Mouse (Mus musculus) c-Kit-positive CD71-negative TER-119-negative erythroid progenitor cells, embryonic 14.5 days (primary cell): ENCODE results near the gene Spdye4b.
A peak's percentile ranks its signal among the peaks of the same experiment; 100 is the strongest.

ENCODE experiments used
- DNase-seq: peaks from one replicate; pipeline ENCODE4 v3.0.0-alpha.2; 2013; ENCODE audit warnings: low read depth

The Spdye4b gene

GRCm38 (mm10) chr5:143220996-143221395, 40.2 kb downstream of the Spdye4b start:
- DNase-seq = no peak

GRCm38 (mm10) chr5:143222287-143222686, 41.5 kb downstream of the Spdye4b start:
- DNase-seq = no peak

GRCm38 (mm10) chr5:143226790-143227189, 46.0 kb downstream of the Spdye4b start, which contains the start of gene Spdye4a:
Spdye4a (minus strand) TSS chr5:143226890.
- DNase-seq = no peak

- peak; percentile 85 for DNase-seq
Observed at GRCm38 (mm10) chr5:143235028-143235693, 54.3 kb downstream of the Spdye4b start, which contains the start of gene Zfp12. Zfp12 (plus strand) TSS chr5:143235163.

- no peak for DNase-seq
Observed at GRCm38 (mm10) chr5:143236036-143236435, 55.2 kb downstream of the Spdye4b start.

- DNase-seq = no peak
Observed at GRCm38 (mm10) chr5:143244926-143245325, 64.1 kb downstream of the Spdye4b start.

GRCm38 (mm10) chr5:143252039-143252438, 71.2 kb downstream of the Spdye4b start:
- DNase-seq = no peak

- DNase-seq = no peak
Observed at GRCm38 (mm10) chr5:143252791-143253185, 72.0 kb downstream of the Spdye4b start.

- no peak for DNase-seq
Observed at GRCm38 (mm10) chr5:143253186-143253880, 72.5 kb downstream of the Spdye4b start.

GRCm38 (mm10) chr5:143253881-143254486, 73.2 kb downstream of the Spdye4b start:
- no peak for DNase-seq
